Mouse (Mus musculus) heart, postnatal 0 days (tissue): ENCODE results near the gene Zfp385b.

Experiments
- CTCF ChIP-seq: IDR thresholded peaks from 2 replicates; pipeline ENCODE4 v1.5.1; 2016; ENCODE audit warnings: antibody characterized with exemption, control low read depth, low read depth
- EP300 ChIP-seq: IDR thresholded peaks from 2 replicates; pipeline ENCODE4 v1.6.1; 2016; ENCODE audit warnings: antibody characterized with exemption, low read depth

DNA sequence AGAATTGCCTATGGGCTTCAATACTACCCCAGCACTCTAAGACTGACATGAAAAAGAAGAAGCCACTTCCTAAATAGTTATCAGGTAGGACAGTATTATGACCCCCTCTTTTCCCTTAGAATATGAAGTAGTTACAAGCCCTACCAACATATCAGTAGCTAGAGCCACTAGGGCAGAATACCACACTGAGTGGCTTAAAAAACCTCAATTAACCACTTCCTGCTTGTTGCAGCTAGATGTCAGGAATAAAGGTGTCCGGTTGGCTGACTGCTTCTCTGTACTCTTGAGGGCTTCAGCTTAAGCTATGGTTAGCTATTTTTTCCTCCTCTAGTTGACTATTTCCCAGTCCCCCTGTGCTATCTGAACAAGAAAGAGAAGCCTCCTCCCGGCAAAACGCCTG, 103.1 kb downstream of the Zfp385b start:
- no peak for TF ChIP-seq EP300
- TF ChIP-seq CTCF, result no peak
